ENCODE assay signal across 9 mouse cellular contexts in genomic region chr14:11554306-11555041, GRCm38 (mm10). TPM values are rescaled to one million over a fixed set of nuclear protein-coding genes. Genes with fewer than 3 reads are reported as not detected.
DNase-seq lines count a peak whose midpoint lies in the region; ATAC-seq and TF ChIP-seq lines count a peak whose summit lies in the region.
"Had no signal": no experiment of that assay in that cellular context is flagged by ENCODE, and none has a peak within 500 bp of the region (broad histone marks: within the 10 kb centered on the region; RNA-seq: fewer than 3 reads in every experiment).

No protein-coding gene starts in this region.

- H3K4me1 ChIP-seq in E14TG2a.4 (replicated peaks; ENCODE audit: low read depth, low read length), result peaks cover 54% of the 10 kb centered on the region
- peaks cover 18% of the 10 kb centered on the region for H3K4me1 ChIP-seq in forebrain, embryonic 16.5 days (replicated peaks; ENCODE audit: control insufficient read depth, insufficient read depth, low read length)
- no peaks in the 10 kb centered on the region for H3K4me1 ChIP-seq in liver, embryonic 16.5 days (ENCODE audit: control insufficient read depth, low read depth, low read length)

- DNase-seq in cerebellum, adult 11-12 months, result peak; percentile 66
- peak; percentile 77 for DNase-seq in heart, postnatal 10 days
- DNase-seq in layer of hippocampus, adult 18-20 months (ENCODE audit: low spot score in 2 of 2), result peak; percentile 43 to 58
- DNase-seq in ovary, adult 18-20 months (ENCODE audit: low spot score), result peak; percentile 36
- DNase-seq in B cell, adult 2 months, result no peak

- H3K4me2 ChIP-seq in forebrain, embryonic 16.5 days (ENCODE audit: low read length), result peak overlapping the region; percentile 85
- peak overlapping the region; percentile 66 for H3K4me2 ChIP-seq in liver, embryonic 16.5 days (ENCODE audit: low read depth, low read length)

- intact Hi-C loops in heart, postnatal 10 days (cut with DNase I), result loop anchor here (2.0 to 5.0 kb wide), 5 partner anchors 88 to 586 kb away; no protein-coding TSS in a partner anchor

- 0 out of 2 replicates have a peak, but pooled peaks cover 4% of the 10 kb centered on the region for H3K36me3 ChIP-seq in E14TG2a.4 (ENCODE audit: insufficient read depth, low read length)
- no peaks in the 10 kb centered on the region for H3K36me3 ChIP-seq in forebrain, embryonic 16.5 days (ENCODE audit: control insufficient read depth, insufficient read depth)
- H3K36me3 ChIP-seq in liver, embryonic 16.5 days (ENCODE audit: control insufficient read depth, insufficient read depth), result no peaks in the 10 kb centered on the region
- H3K36me3 ChIP-seq: G1E had no signal

- ATAC-seq in forebrain, embryonic 16.5 days, result peak; percentile 30
- ATAC-seq in liver, embryonic 16.5 days (ENCODE audit: low read depth), result no peak

- H3K27ac ChIP-seq in forebrain, embryonic 16.5 days (ENCODE audit: low read length), result peak overlapping the region; percentile 94
- no peak overlapping the region for H3K27ac ChIP-seq in liver, embryonic 16.5 days (ENCODE audit: low read length)

- WGBS in forebrain, embryonic 16.5 days, result 1% methylated on average over 46 of the region's 46 CpGs
- WGBS in liver, embryonic 16.5 days (ENCODE audit: insufficient replicate concordance), result under 1% methylated on average over 46 of the region's 46 CpGs

- no peaks in the 10 kb centered on the region for H3K9me3 ChIP-seq in E14TG2a.4 (ENCODE audit: low read length)
- no peaks in the 10 kb centered on the region for H3K9me3 ChIP-seq in forebrain, embryonic 16.5 days (ENCODE audit: control insufficient read depth, low read length)
- H3K9me3 ChIP-seq in liver, embryonic 16.5 days (replicated peaks; ENCODE audit: control insufficient read depth, low read length), result no peaks in the 10 kb centered on the region

- H3K4me3 ChIP-seq in E14TG2a.4 (replicated peaks; ENCODE audit: low read length), result peak overlapping the region; percentile 94
- peak overlapping the region; percentile 77 for H3K4me3 ChIP-seq in forebrain, embryonic 16.5 days (replicated peaks; ENCODE audit: low read length)
- peak overlapping the region; percentile 62 for H3K4me3 ChIP-seq in liver, embryonic 16.5 days (ENCODE audit: low read depth, low read length)

- peak overlapping the region; percentile 71 for H3K9ac ChIP-seq in forebrain, embryonic 16.5 days (replicated peaks; ENCODE audit: low read depth, low read length)
- no peak overlapping the region; the same call in 1 of the 2 replicates for H3K9ac ChIP-seq in liver, embryonic 16.5 days (ENCODE audit: low read depth, low read length)

- no peak for TF ChIP-seq CTCF in E14TG2a.4 (conservative IDR thresholded peaks at IDR 0.05; ENCODE audit: low read length)

- peaks cover 35% of the 10 kb centered on the region for H3K27me3 ChIP-seq in E14TG2a.4 (ENCODE audit: insufficient read depth, low read length)
- H3K27me3 ChIP-seq in forebrain, embryonic 16.5 days (replicated peaks; ENCODE audit: control insufficient read depth, insufficient read depth, low read length), result 0 out of 2 replicates have a peak, but pooled peaks cover 5% of the 10 kb centered on the region
- H3K27me3 ChIP-seq in liver, embryonic 16.5 days (ENCODE audit: control insufficient read depth, insufficient read depth, low read depth, low read length), result peaks cover 46% of the 10 kb centered on the region

RNA-seq across cellular contexts. Expression of gene Ptprg, which starts 1.1 kb away (rescaled TPM):
- polyA plus RNA-seq in forebrain, embryonic 16.5 days (2015; fragmentation: Nextera tagmentation; extraction: Ambion mirVana), result 30.9 and 33.5 TPM in 2 replicates
- 10 to 100 TPM; 79.8 to 89.9 TPM for total RNA-seq in heart, postnatal 10 days (2021)
- 100 to 1,000 TPM; 100 to 102 TPM for total RNA-seq in layer of hippocampus, adult 18-20 months (2021)
- 1.5 and 1.7 TPM in 2 replicates for polyA plus RNA-seq in liver, embryonic 16.5 days (2015; fragmentation: Nextera tagmentation; extraction: Ambion mirVana)
- polyA plus RNA-seq: G1E had no signal

Comparison
In these comparisons a context has a peak if more than half of its experiments do, and no peak if none do; other contexts are left out.
1. DNase-seq: peak in cerebellum, adult 11-12 months (single experiment), heart, postnatal 10 days (2 of 2), layer of hippocampus, adult 18-20 months (2 of 2) and ovary, adult 18-20 months (single experiment); none in B cell, adult 2 months (0 of 2).
2. Peak in every context shown above with its lines, with median percentiles within 50 percentile points of each other: H3K4me3 ChIP-seq.